Mouse (Mus musculus) heart, embryonic 12.5 days (tissue): ENCODE measurements around the gene Cnn2. TPM values are rescaled to one million over a fixed set of nuclear protein-coding genes. Genes with fewer than 3 reads are reported as not detected.

ENCODE experiments used
- ATAC-seq: fragments of 200-750 bp; cut with Nextera tagmentation; 2 replicates; pipeline ENCODE4 v1.8.0; 2017; ENCODE audit warnings: moderate TSS enrichment, moderate library complexity; ENCODE audit not compliant: insufficient number of reproducible peaks, low FRiP score
- H3K27ac ChIP-seq: fragments of 300-500 bp; sonication (generic); 2 replicates; pipeline ENCODE4 v1.5.1; 2016; ENCODE audit warnings: mild to moderate bottlenecking, moderate library complexity; ENCODE audit not compliant: poor library complexity, severe bottlenecking
- H3K27me3 ChIP-seq: fragments of 300-500 bp; sonication (generic); replicated peaks from 2 replicates; pipeline ENCODE4 v1.6.1; 2016; ENCODE audit warnings: mild to moderate bottlenecking, moderate library complexity
- H3K36me3 ChIP-seq: fragments of 300-500 bp; sonication (generic); 2 replicates; pipeline ENCODE4 v1.6.1; 2016; ENCODE audit warnings: mild to moderate bottlenecking, moderate library complexity
- H3K4me1 ChIP-seq: fragments of 300-500 bp; sonication (generic); replicated peaks from 2 replicates; pipeline ENCODE4 v1.6.1; 2016; ENCODE audit warnings: mild to moderate bottlenecking
- H3K4me2 ChIP-seq: fragments of 300-500 bp; sonication (generic); 2 replicates; pipeline ENCODE4 v1.6.1; 2016; ENCODE audit warnings: mild to moderate bottlenecking, moderate library complexity
- H3K4me3 ChIP-seq: fragments of 300-500 bp; sonication (generic); 2 replicates; pipeline ENCODE4 v1.5.1; 2016; ENCODE audit warnings: mild to moderate bottlenecking
- H3K9ac ChIP-seq: fragments of 300-500 bp; sonication (generic); 2 replicates; pipeline ENCODE4 v1.6.1; 2016; ENCODE audit warnings: mild to moderate bottlenecking, moderate library complexity
- H3K9me3 ChIP-seq: fragments of 300-500 bp; sonication (generic); replicated peaks from 2 replicates; pipeline ENCODE4 v1.6.1; 2016; ENCODE audit warnings: mild to moderate bottlenecking, moderate library complexity
- WGBS: fragments of 180-500 bp; shearing (Covaris S2); methylation state at CpG from one replicate; pipeline ENCODE4 v1.1.7; 2016; 5-methylcytosine and 5-hydroxymethylcytosine counted together
- polyA plus RNA-seq: library from polyadenylated mRNA; unstranded; fragments of >200 nt; fragmentation: Nextera tagmentation; extraction: Ambion mirVana; gene quantifications from 2 replicates; pipeline ENCODE4 v1.2.1, GENCODE M21; 2016

Gene Cnn2
- polyA plus RNA-seq, 1 experiment from 2014 or later, result 307 TPM

- no peak overlapping the region for H3K27ac ChIP-seq
- no peak overlapping the region for H3K4me2 ChIP-seq
- no peaks in the 10 kb centered on the region for H3K9me3 ChIP-seq
- H3K9ac ChIP-seq, result no peak overlapping the region
- no peak for ATAC-seq
- peaks cover 5% of the 10 kb centered on the region for H3K4me1 ChIP-seq
- no peak overlapping the region for H3K4me3 ChIP-seq
- peaks cover 21% of the 10 kb centered on the region; the same call in 1 of the 2 replicates for H3K36me3 ChIP-seq
- H3K27me3 ChIP-seq, result no peaks in the 10 kb centered on the region
- 57% methylated on average over 4 of the region's 4 CpGs for WGBS
These were observed 36.6 kb downstream of the Cnn2 start for GRCm38 (mm10) chr10:80025044-80025347.

- no peak overlapping the region for H3K9ac ChIP-seq
- no peak overlapping the region for H3K4me3 ChIP-seq
- no peak overlapping the region for H3K4me2 ChIP-seq
- H3K36me3 ChIP-seq, result peaks cover 25% of the 10 kb centered on the region; the same call in 1 of the 2 replicates
- no peak overlapping the region for H3K27ac ChIP-seq
- H3K4me1 ChIP-seq, result 0 out of 2 replicates have a peak, but pooled peaks cover 1% of the 10 kb centered on the region
- WGBS, result 77% methylated on average over 10 of the region's 10 CpGs
- no peak for ATAC-seq
- H3K27me3 ChIP-seq, result no peaks in the 10 kb centered on the region
- H3K9me3 ChIP-seq, result no peaks in the 10 kb centered on the region
These were observed 37.1 kb downstream of the Cnn2 start for GRCm38 (mm10) chr10:80025463-80025862.

- Histone ChIP-seq H3K9ac (no peak overlapping the region), H3K27me3 (no peaks in the 10 kb centered on the region), H3K9me3 (no peaks in the 10 kb centered on the region), H3K36me3 (peaks cover 27% of the 10 kb centered on the region), H3K4me1 (no peaks in the 10 kb centered on the region), H3K27ac (no peak overlapping the region), H3K4me2 (no peak overlapping the region), H3K4me3 (no peak overlapping the region)
- ATAC-seq, result 0 out of 2 replicates have a peak, but pooled peaks have one; percentile 26
- 65% methylated on average over 12 of the region's 12 CpGs for WGBS
These were observed 37.5 kb downstream of the Cnn2 start for GRCm38 (mm10) chr10:80025889-80026288.

GRCm38 (mm10) chr10:80027681-80028520 lies 39.5 kb downstream of the Cnn2 start:
- 74% methylated on average over 20 of the region's 20 CpGs for WGBS
- no peaks in the 10 kb centered on the region for H3K27me3 ChIP-seq

GRCm38 (mm10) chr10:80028521-80028846 lies 40.1 kb downstream of the Cnn2 start:
- H3K27me3 ChIP-seq, result no peaks in the 10 kb centered on the region
- no peak overlapping the region for H3K4me3 ChIP-seq
- no peak overlapping the region for H3K9ac ChIP-seq
- 86% methylated on average over 13 of the region's 13 CpGs for WGBS
- ATAC-seq, result no peak
- H3K4me2 ChIP-seq, result no peak overlapping the region
- H3K9me3 ChIP-seq, result no peaks in the 10 kb centered on the region
- H3K36me3 ChIP-seq, result peaks cover 20% of the 10 kb centered on the region
- no peak overlapping the region for H3K27ac ChIP-seq
- H3K4me1 ChIP-seq, result peaks cover 15% of the 10 kb centered on the region

More at GRCm38 (mm10) chr10:80027681-80028520, 39.5 kb downstream of the Cnn2 start:
- Histone ChIP-seq H3K36me3 (peaks cover 20% of the 10 kb centered on the region), H3K9ac (no peak overlapping the region), H3K27ac (no peak overlapping the region), H3K4me3 (no peak overlapping the region), H3K4me1 (peaks cover 9% of the 10 kb centered on the region), H3K4me2 (no peak overlapping the region), H3K9me3 (no peaks in the 10 kb centered on the region)
- no peak for ATAC-seq

- Histone ChIP-seq H3K27me3 (no peaks in the 10 kb centered on the region), H3K27ac (no peak overlapping the region), H3K9ac (no peak overlapping the region), H3K4me1 (peaks cover 31% of the 10 kb centered on the region), H3K9me3 (no peaks in the 10 kb centered on the region), H3K4me2 (no peak overlapping the region), H3K4me3 (no peak overlapping the region), H3K36me3 (peaks cover 25% of the 10 kb centered on the region)
- 89% methylated on average over 9 of the region's 9 CpGs for WGBS
- no peak for ATAC-seq
These were observed 41.8 kb downstream of the Cnn2 start for GRCm38 (mm10) chr10:80030191-80030590.

- no peaks in the 10 kb centered on the region for H3K9me3 ChIP-seq
- ATAC-seq, result no peak
- no peak overlapping the region for H3K9ac ChIP-seq
- no peak overlapping the region for H3K4me2 ChIP-seq
- H3K4me1 ChIP-seq, result peaks cover 34% of the 10 kb centered on the region
- no peak overlapping the region for H3K27ac ChIP-seq
- no peak overlapping the region for H3K4me3 ChIP-seq
- H3K36me3 ChIP-seq, result peaks cover 31% of the 10 kb centered on the region
- H3K27me3 ChIP-seq, result no peaks in the 10 kb centered on the region
- WGBS, result 82% methylated on average over 17 of the region's 17 CpGs
These were observed 42.4 kb downstream of the Cnn2 start for GRCm38 (mm10) chr10:80030736-80031135.

- no peaks in the 10 kb centered on the region for H3K27me3 ChIP-seq
- peak; percentile 70 for ATAC-seq
- H3K9ac ChIP-seq, result peak overlapping the region; percentile 8; the same call in 1 of the 2 replicates
- peaks cover 37% of the 10 kb centered on the region for H3K4me1 ChIP-seq
- H3K9me3 ChIP-seq, result no peaks in the 10 kb centered on the region
- 16% methylated on average over 5 of the region's 5 CpGs for WGBS
- peak overlapping the region; percentile 20; the same call in 1 of the 2 replicates for H3K4me2 ChIP-seq
- peak overlapping the region; percentile 78 for H3K27ac ChIP-seq
- H3K36me3 ChIP-seq, result peaks cover 48% of the 10 kb centered on the region
- H3K4me3 ChIP-seq, result no peak overlapping the region
These were observed 44.6 kb downstream of the Cnn2 start for GRCm38 (mm10) chr10:80032799-80033480.

- Histone ChIP-seq H3K36me3 (peaks cover 53% of the 10 kb centered on the region), H3K4me1 (peaks cover 45% of the 10 kb centered on the region), H3K9ac (peak overlapping the region; percentile 40), H3K27me3 (no peaks in the 10 kb centered on the region), H3K4me3 (no peak overlapping the region), H3K27ac (peak overlapping the region; percentile 78), H3K9me3 (no peaks in the 10 kb centered on the region), H3K4me2 (peak overlapping the region; percentile 20; the same call in 1 of the 2 replicates)
- 25% methylated on average over 9 of the region's 9 CpGs for WGBS
- ATAC-seq, result 0 out of 2 replicates have a peak, but pooled peaks have one; percentile 11
These were observed 45.4 kb downstream of the Cnn2 start for GRCm38 (mm10) chr10:80033511-80034391.

GRCm38 (mm10) chr10:80035148-80035547 lies 46.8 kb downstream of the Cnn2 start:
- Histone ChIP-seq H3K36me3 (peaks cover 48% of the 10 kb centered on the region), H3K4me3 (no peak overlapping the region), H3K4me1 (peaks cover 48% of the 10 kb centered on the region), H3K27ac (0 out of 2 replicates have a peak overlapping the region, but pooled peaks have one; percentile 78), H3K9ac (no peak overlapping the region; the same call in 1 of the 2 replicates), H3K27me3 (no peaks in the 10 kb centered on the region), H3K9me3 (no peaks in the 10 kb centered on the region), H3K4me2 (no peak overlapping the region)
- WGBS, result 69% methylated on average over 8 of the region's 8 CpGs
- no peak for ATAC-seq
